Mouse (Mus musculus) small intestine, adult 2 months (tissue): ENCODE measurements around the gene Atf1.

ENCODE experiments used
- CTCF ChIP-seq: fragments of 200-500 bp; IDR thresholded peaks from 2 replicates; pipeline ENCODE4 v1.5.1; 2012; ENCODE audit warnings: low read depth, mild to moderate bottlenecking, control low read depth, inconsistent platforms, low read length, moderate library complexity, mixed read lengths; ENCODE audit not compliant: insufficient replicate concordance, insufficient read length; ENCODE audit errors: extremely low read depth
- POLR2A ChIP-seq: fragments of 200-500 bp; IDR thresholded peaks from 2 replicates; pipeline ENCODE4 v1.6.1; 2012; ENCODE audit warnings: low read depth, mild to moderate bottlenecking, control low read depth, inconsistent platforms, low read length, moderate library complexity

DNA sequence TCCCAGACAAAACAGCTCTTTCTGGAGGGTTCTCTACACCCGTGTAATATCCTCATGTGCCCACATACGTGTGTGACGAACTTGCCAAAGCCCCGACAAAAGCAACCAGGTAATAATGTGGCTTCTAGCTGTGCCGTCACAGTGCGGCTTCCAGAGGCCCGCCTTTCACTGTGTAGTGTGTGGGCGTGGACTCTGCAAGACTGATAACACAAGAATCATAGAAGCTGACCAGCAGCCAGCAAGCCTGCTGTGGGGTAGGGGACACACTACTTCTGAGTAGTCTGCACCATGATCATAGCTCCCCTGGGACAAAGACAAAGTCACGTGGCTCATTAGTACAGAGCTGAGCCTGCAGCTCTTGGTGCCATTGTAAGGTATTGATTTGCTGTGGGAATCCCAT lies 41.4 kb upstream of the Atf1 start:
- no peak for TF ChIP-seq CTCF
- TF ChIP-seq POLR2A = no peak
